Mouse (Mus musculus): ENCODE results near the gene Tmem60.

Gene Tmem60

GRCm38 (mm10) chr5:20911741-20912140 lies 29.8 kb downstream of the Tmem60 start:
- no peak for DNase-seq

GRCm38 (mm10) chr5:20913372-20914275 lies 31.6 kb downstream of the Tmem60 start:
- peak; percentile 73 for DNase-seq

GRCm38 (mm10) chr5:20918967-20919366 lies 37.0 kb downstream of the Tmem60 start:
- DNase-seq = no peak

- no peak for DNase-seq
These were observed 37.6 kb downstream of the Tmem60 start for GRCm38 (mm10) chr5:20919566-20919965.

GRCm38 (mm10) chr5:20924608-20925007 lies 42.6 kb downstream of the Tmem60 start:
- DNase-seq = no peak

- DNase-seq = no peak
These were observed 43.5 kb downstream of the Tmem60 start for GRCm38 (mm10) chr5:20925451-20925850.

GRCm38 (mm10) chr5:20929669-20930151 lies 47.7 kb downstream of the Tmem60 start:
- DNase-seq = no peak

GRCm38 (mm10) chr5:20930430-20930829 lies 48.4 kb downstream of the Tmem60 start:
- no peak for DNase-seq

GRCm38 (mm10) chr5:20931300-20931699 lies 49.3 kb downstream of the Tmem60 start:
- no peak for DNase-seq

GRCm38 (mm10) chr5:20932585-20932984 lies 50.6 kb downstream of the Tmem60 start:
- no peak for DNase-seq

GRCm38 (mm10) chr5:20935934-20936333 lies 53.9 kb downstream of the Tmem60 start:
- no peak for DNase-seq

All from right cerebral cortex, postnatal 14 days (tissue).